Mouse (Mus musculus): ENCODE measurements at regions not wholly inside any gene's neighbourhood (a gene's known extent, or its start where the extent isn't known, plus 50 kb on each side); places are given as distances from the start of the nearest gene placed in this dataset.

GRCm38 (mm10) chr12:47163171-47163570 is 344.4 kb upstream of the Nova1 start:
- no peak for TF ChIP-seq POLR2A (IDR thresholded peaks at IDR 0.05; ENCODE audit: borderline replicate concordance, extremely low read depth, low read depth, low read length)
- TF ChIP-seq CTCF (IDR thresholded peaks at IDR 0.05; ENCODE audit: insufficient read depth, low read length) = no peak
